Mouse (Mus musculus): ENCODE measurements around the gene Cldn34c3. TPM values are rescaled to one million over a fixed set of nuclear protein-coding genes. Genes with fewer than 3 reads are reported as not detected.
"Not testable (repeated sequence)": the region's sequence is repeated elsewhere in the genome, so short reads cannot be mapped to it uniquely, and the experiment has no call there.

Cldn34c3 gene
- not detected in 2 replicates for polyA plus RNA-seq (2015; fragmentation: Nextera tagmentation; extraction: Ambion mirVana)

DNA sequence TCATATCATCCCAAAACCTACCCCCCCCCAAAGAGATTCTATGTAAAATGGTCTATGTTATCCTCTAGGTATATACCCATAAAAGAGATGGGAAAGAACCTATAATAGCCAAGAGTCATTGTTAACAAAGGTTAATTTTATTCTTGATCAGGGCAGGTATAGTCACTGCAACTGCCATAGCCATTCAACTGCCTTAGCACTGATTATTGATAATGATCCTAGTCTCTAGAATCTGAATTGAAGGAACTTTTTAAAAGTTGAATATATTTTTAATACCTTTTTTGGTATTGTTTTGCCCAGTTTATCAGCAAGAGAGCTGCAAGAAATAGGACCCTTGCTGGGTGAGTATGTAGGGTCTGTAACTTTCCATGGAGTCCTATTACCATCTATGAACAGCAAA is at the start of gene Cldn34c3:
Gene Cldn34c3 (plus strand): TSS at position 301 of the 400 bp plus-strand sequence.
- not testable (repeated sequence) for H3K36me3 ChIP-seq (ENCODE audit: insufficient read depth, low read length); ATAC-seq; H3K9ac ChIP-seq (replicated peaks; ENCODE audit: low read depth); H3K4me1 ChIP-seq (ENCODE audit: insufficient read depth, low read depth, low read length); H3K27me3 ChIP-seq (replicated peaks; ENCODE audit: insufficient read depth, low read length); H3K27ac ChIP-seq (ENCODE audit: low read length); DNase-seq (ENCODE audit: low spot score); H3K4me3 ChIP-seq (ENCODE audit: low read depth, low read length); H3K4me2 ChIP-seq (replicated peaks; ENCODE audit: low read depth, low read length); H3K9me3 ChIP-seq (ENCODE audit: low read length)

Other genes with a start within 250 kb of the Cldn34c3 start
- gene Cldn34c2, start 212.0 kb upstream of the Cldn34c3 start, polyA plus RNA-seq (2015; fragmentation: Nextera tagmentation; extraction: Ambion mirVana): not detected in 2 replicates
- not detected in 2 replicates for gene Gm17467, start 88.9 kb upstream of the Cldn34c3 start, polyA plus RNA-seq (2015; fragmentation: Nextera tagmentation; extraction: Ambion mirVana)